ENCODE assay signal across 26 mouse cellular contexts in the genomic region with DNA sequence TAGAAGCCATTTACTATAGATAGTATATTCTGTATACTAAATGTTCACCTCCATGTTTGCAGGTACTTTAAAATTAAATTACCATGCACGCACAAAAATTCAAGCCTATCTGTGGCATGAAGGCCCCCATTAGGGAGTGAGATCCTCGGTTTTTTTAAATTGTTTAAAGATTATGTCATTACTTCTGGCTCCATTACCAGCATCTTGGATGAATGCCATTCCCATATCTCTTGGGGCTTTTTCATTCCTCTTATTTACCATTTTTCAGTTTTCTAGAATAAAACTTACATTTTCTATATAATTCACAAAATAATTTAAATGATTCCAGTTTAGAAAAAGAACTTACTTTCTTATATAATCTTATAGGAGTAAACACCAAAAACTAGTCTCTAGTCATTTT.
"Had no signal": no experiment of that assay in that cellular context is flagged by ENCODE, and none has a peak within 500 bp of the region (broad histone marks: within the 10 kb centered on the region; RNA-seq: fewer than 3 reads in every experiment).

No protein-coding gene starts in this region.

- H3K36me3 ChIP-seq: heart, embryonic 12.5 days; hindbrain, embryonic 12.5 days; intestine, embryonic 15.5 days; limb, embryonic 15.5 days; liver, embryonic 12.5 days had no signal

- H3K9ac ChIP-seq: heart, embryonic 12.5 days; hindbrain, embryonic 12.5 days; hindbrain, embryonic 14.5 days; intestine, embryonic 15.5 days; limb, embryonic 13.5 days; limb, embryonic 15.5 days; liver, embryonic 12.5 days; liver, embryonic 14.5 days had no signal

- H3K4me3 ChIP-seq: gastrocnemius, adult 2 months; heart, embryonic 10.5 days; heart, embryonic 12.5 days; hindbrain, embryonic 10.5 days; hindbrain, embryonic 12.5 days; intestine, embryonic 15.5 days; limb, embryonic 13.5 days; limb, embryonic 15.5 days; liver, embryonic 12.5 days had no signal

- H3K9me3 ChIP-seq: heart, embryonic 10.5 days; heart, embryonic 12.5 days; hindbrain, embryonic 10.5 days; hindbrain, embryonic 12.5 days; intestine, embryonic 15.5 days; limb, embryonic 13.5 days; limb, embryonic 15.5 days; liver, embryonic 12.5 days had no signal

- ATAC-seq: hindbrain, embryonic 16.5 days; inflammation-experienced regulatory T-cells, adult 6 months; intestine, embryonic 15.5 days; intestine, postnatal 0 days; liver, embryonic 12.5 days had no signal

- H3K27me3 ChIP-seq: heart, embryonic 12.5 days; hindbrain, embryonic 12.5 days; intestine, embryonic 15.5 days; limb, embryonic 13.5 days; limb, embryonic 15.5 days; liver, embryonic 12.5 days had no signal

- H3K4me1 ChIP-seq: heart, embryonic 10.5 days; hindbrain, embryonic 12.5 days; intestine, embryonic 15.5 days; limb, embryonic 13.5 days; limb, embryonic 15.5 days; liver, embryonic 12.5 days had no signal

- DNase-seq: gastrocnemius, adult 2 months; gastrocnemius, postnatal 10 days; gastrocnemius, postnatal 25 days; heart, adult 18-20 months; heart, postnatal 10 days; heart, postnatal 4 days; kidney, adult 18-20 months; kidney, adult 8-10 months; kidney, postnatal 10 days; kidney, postnatal 25 days; layer of hippocampus, adult 9-11 months; layer of hippocampus, postnatal 36 days; left cerebral cortex, postnatal 4 days had no signal

- H3K4me2 ChIP-seq: heart, embryonic 12.5 days; hindbrain, embryonic 12.5 days; hindbrain, embryonic 14.5 days; intestine, embryonic 15.5 days; limb, embryonic 13.5 days; limb, embryonic 15.5 days; liver, embryonic 12.5 days had no signal

- H3K27ac ChIP-seq: gastrocnemius, adult 2 months; heart, embryonic 10.5 days; hindbrain, embryonic 10.5 days; hindbrain, embryonic 12.5 days; hindbrain, embryonic 14.5 days; intestine, embryonic 15.5 days; limb, embryonic 13.5 days; limb, embryonic 15.5 days; liver, embryonic 12.5 days; liver, embryonic 14.5 days had no signal
